Mouse (Mus musculus): ENCODE results near the gene Vmn2r25. TPM values are rescaled to one million over a fixed set of nuclear protein-coding genes. Genes with fewer than 3 reads are reported as not detected.
A peak's percentile ranks its signal among the peaks of the same experiment; 100 is the strongest.
"Not testable (repeated sequence)": the region's sequence is repeated elsewhere in the genome, so short reads cannot be mapped to it uniquely, and the experiment has no call there.

The Vmn2r25 gene
- polyA plus RNA-seq (2012; rRNA removed) (not detected in 2 replicates), polyA plus RNA-seq (2014; fragmentation: Nextera tagmentation; extraction: Ambion mirVana) (not detected in 2 replicates)

GRCm38 (mm10) chr6:123853363-123853762, at the start of gene Vmn2r25:
Gene Vmn2r25, minus strand, starts transcription at chr6:123853463.
- not testable (repeated sequence) for H3K4me1 ChIP-seq (replicated peaks; ENCODE audit: control insufficient read depth in 2 of 2, insufficient read depth in 2 of 2, low read length in 1 of 2); H3K27ac ChIP-seq; H3K9me3 ChIP-seq (ENCODE audit: control insufficient read depth, low read length); H3K9ac ChIP-seq (replicated peaks); ATAC-seq (ENCODE audit: insufficient read depth); H3K27me3 ChIP-seq (ENCODE audit: control insufficient read depth, insufficient read depth, low read length); DNase-seq (ENCODE audit: low read depth in 3 of 3, low spot score in 3 of 3); H3K36me3 ChIP-seq (replicated peaks; ENCODE audit: control insufficient read depth, insufficient read depth, low read depth); H3K4me2 ChIP-seq (ENCODE audit: low read depth); H3K4me3 ChIP-seq (ENCODE audit: insufficient read depth in 1 of 2, low read depth in 2 of 2, low read length in 2 of 2)
- 18% methylated on average over 1 of the region's 2 CpGs for WGBS (ENCODE audit: insufficient replicate concordance)

GRCm38 (mm10) chr6:123819951-123820350, 33.3 kb downstream of the Vmn2r25 start:
- Histone ChIP-seq H3K4me2 (ENCODE audit: low read depth) (no peak overlapping the region), H3K36me3 (replicated peaks; ENCODE audit: control insufficient read depth, insufficient read depth, low read depth) (no peaks in the 10 kb centered on the region), H3K9me3 (ENCODE audit: control insufficient read depth, low read length) (no peaks in the 10 kb centered on the region), H3K9ac (replicated peaks) (no peak overlapping the region), H3K27me3 (ENCODE audit: control insufficient read depth, insufficient read depth, low read length) (no peaks in the 10 kb centered on the region), H3K4me1 (replicated peaks; ENCODE audit: control insufficient read depth in 2 of 2, insufficient read depth in 2 of 2, low read length in 1 of 2) (no peaks in the 10 kb centered on the region), H3K4me3 (ENCODE audit: insufficient read depth in 1 of 2, low read depth in 2 of 2, low read length in 2 of 2) (no peak overlapping the region), H3K27ac (no peak overlapping the region)
- DNase-seq (ENCODE audit: low read depth in 3 of 3, low spot score in 3 of 3) (no peak), ATAC-seq (ENCODE audit: insufficient read depth) (no peak)
- WGBS (ENCODE audit: insufficient replicate concordance) = 56% methylated on average over 8 of the region's 8 CpGs
- TF ChIP-seq EP300 (IDR thresholded peaks at IDR 0.05; ENCODE audit: low read depth) = no peak
- no peak for TF ChIP-seq CTCF (IDR thresholded peaks at IDR 0.05; ENCODE audit: low read depth)

GRCm38 (mm10) chr6:123810291-123810690, 43.0 kb downstream of the Vmn2r25 start:
- not testable (repeated sequence) for H3K9ac ChIP-seq (replicated peaks); ATAC-seq (ENCODE audit: insufficient read depth)

DNA sequence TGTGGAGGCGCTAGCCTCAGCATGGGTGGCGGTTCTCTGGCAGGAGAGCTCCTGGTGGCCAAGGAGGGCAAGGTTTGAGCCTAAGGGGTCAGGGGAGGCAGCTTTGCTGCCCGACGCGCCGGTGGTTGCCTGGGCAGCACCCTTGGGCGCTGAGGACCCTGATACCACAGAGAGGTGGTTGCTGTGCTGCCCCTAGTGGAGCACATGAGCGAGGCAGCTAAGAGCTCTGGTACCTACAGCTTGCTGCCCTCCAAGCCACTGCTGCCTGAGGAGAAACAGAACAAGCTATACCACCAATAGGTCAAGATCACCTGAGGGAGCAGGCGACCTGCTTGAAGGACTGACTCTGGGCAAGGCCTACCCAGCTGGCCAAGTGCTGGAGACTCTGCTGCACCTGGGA, 59.5 kb downstream of the Vmn2r25 start:
- DNase-seq (ENCODE audit: low read depth in 3 of 3, low spot score in 3 of 3) (no peak), ATAC-seq (ENCODE audit: insufficient read depth) (no peak)
- TF ChIP-seq CTCF (IDR thresholded peaks at IDR 0.05; ENCODE audit: low read depth) = peak; percentile 30; the same call in 1 of the 2 replicates
- TF ChIP-seq EP300 (IDR thresholded peaks at IDR 0.05; ENCODE audit: low read depth) = no peak
- H3K4me1 ChIP-seq (replicated peaks; ENCODE audit: control insufficient read depth in 2 of 2, insufficient read depth in 2 of 2, low read length in 1 of 2) = no peaks in the 10 kb centered on the region
- H3K4me2 ChIP-seq (ENCODE audit: low read depth) = no peak overlapping the region
- 33% methylated on average over 9 of the region's 9 CpGs for WGBS (ENCODE audit: insufficient replicate concordance)
- H3K36me3 ChIP-seq (replicated peaks; ENCODE audit: control insufficient read depth, insufficient read depth, low read depth) = no peaks in the 10 kb centered on the region
- H3K9me3 ChIP-seq (ENCODE audit: control insufficient read depth, low read length) = no peaks in the 10 kb centered on the region
- no peak overlapping the region for H3K4me3 ChIP-seq (ENCODE audit: insufficient read depth in 1 of 2, low read depth in 2 of 2, low read length in 2 of 2)
- H3K27me3 ChIP-seq (ENCODE audit: control insufficient read depth, insufficient read depth, low read length) = no peaks in the 10 kb centered on the region
- H3K9ac ChIP-seq (replicated peaks) = no peak overlapping the region
- H3K27ac ChIP-seq = no peak overlapping the region

More at GRCm38 (mm10) chr6:123810291-123810690, 43.0 kb downstream of the Vmn2r25 start:
- not testable (repeated sequence) for DNase-seq (ENCODE audit: low read depth in 3 of 3, low spot score in 3 of 3); H3K9me3 ChIP-seq (ENCODE audit: control insufficient read depth, low read length); H3K27me3 ChIP-seq (ENCODE audit: control insufficient read depth, insufficient read depth, low read length); H3K4me1 ChIP-seq (replicated peaks; ENCODE audit: control insufficient read depth in 2 of 2, insufficient read depth in 2 of 2, low read length in 1 of 2); H3K4me3 ChIP-seq (ENCODE audit: insufficient read depth in 1 of 2, low read depth in 2 of 2, low read length in 2 of 2); H3K36me3 ChIP-seq (replicated peaks; ENCODE audit: control insufficient read depth, insufficient read depth, low read depth); H3K4me2 ChIP-seq (ENCODE audit: low read depth); H3K27ac ChIP-seq

DNA sequence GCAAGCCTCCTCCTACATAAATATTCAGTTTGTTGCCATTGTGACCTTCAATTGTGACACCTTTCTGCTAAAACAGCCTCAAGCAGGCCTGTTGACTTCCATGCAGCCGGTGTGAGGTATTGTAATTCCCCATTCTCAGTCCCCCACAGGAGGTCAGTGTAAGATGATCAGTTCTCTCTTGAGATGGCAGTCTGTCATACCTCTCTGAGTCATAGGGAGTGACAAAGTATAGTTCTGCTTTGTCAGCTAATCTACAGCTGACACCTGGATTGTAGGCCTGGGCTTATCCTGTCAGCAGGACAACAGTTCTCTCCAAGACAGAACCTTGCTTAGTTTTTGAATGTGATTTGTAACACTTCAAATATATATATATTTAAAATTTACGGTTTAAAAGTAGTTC, 68.4 kb downstream of the Vmn2r25 start:
- TF ChIP-seq CTCF (IDR thresholded peaks at IDR 0.05; ENCODE audit: low read depth) = no peak
- TF ChIP-seq EP300 (IDR thresholded peaks at IDR 0.05; ENCODE audit: low read depth) = no peak
- 49% methylated on average over 2 of the region's 2 CpGs for WGBS (ENCODE audit: insufficient replicate concordance)
- H3K4me2 ChIP-seq (ENCODE audit: low read depth) = no peak overlapping the region
- H3K27ac ChIP-seq = no peak overlapping the region
- no peak overlapping the region for H3K9ac ChIP-seq (replicated peaks)
- no peaks in the 10 kb centered on the region for H3K9me3 ChIP-seq (ENCODE audit: control insufficient read depth, low read length)
- H3K4me3 ChIP-seq (ENCODE audit: insufficient read depth in 1 of 2, low read depth in 2 of 2, low read length in 2 of 2) = no peak overlapping the region
- no peaks in the 10 kb centered on the region for H3K4me1 ChIP-seq (replicated peaks; ENCODE audit: control insufficient read depth in 2 of 2, insufficient read depth in 2 of 2, low read length in 1 of 2)
- no peak for DNase-seq (ENCODE audit: low read depth in 3 of 3, low spot score in 3 of 3)
- ATAC-seq (ENCODE audit: insufficient read depth) = no peak
- H3K27me3 ChIP-seq (ENCODE audit: control insufficient read depth, insufficient read depth, low read length) = no peaks in the 10 kb centered on the region
- H3K36me3 ChIP-seq (replicated peaks; ENCODE audit: control insufficient read depth, insufficient read depth, low read depth) = no peaks in the 10 kb centered on the region

GRCm38 (mm10) chr6:123778579-123778978, 74.7 kb downstream of the Vmn2r25 start, which contains the start of gene Vmn2r24:
Gene Vmn2r24, plus strand, starts transcription at chr6:123778879.
- Histone ChIP-seq H3K27ac (no peak within 1 kb of the TSS), H3K9ac (replicated peaks) (no peak within 1 kb of the TSS), H3K27me3 (ENCODE audit: control insufficient read depth, insufficient read depth, low read length) (no peaks in the 10 kb centered on the region), H3K36me3 (replicated peaks; ENCODE audit: control insufficient read depth, insufficient read depth, low read depth) (no peaks in the 10 kb centered on the region), H3K4me3 (ENCODE audit: insufficient read depth in 1 of 2, low read depth in 2 of 2, low read length in 2 of 2) (no peak within 1 kb of the TSS), H3K4me1 (replicated peaks; ENCODE audit: control insufficient read depth in 2 of 2, insufficient read depth in 2 of 2, low read length in 1 of 2) (no peaks in the 10 kb centered on the region), H3K4me2 (ENCODE audit: low read depth) (no peak within 1 kb of the TSS), H3K9me3 (ENCODE audit: control insufficient read depth, low read length) (no peaks in the 10 kb centered on the region)
- DNase-seq (ENCODE audit: low read depth in 3 of 3, low spot score in 3 of 3) (no peak), ATAC-seq (ENCODE audit: insufficient read depth) (no peak)
- WGBS (ENCODE audit: insufficient replicate concordance) = 40% methylated on average over 1 of the region's 1 CpGs
- TF ChIP-seq EP300 (IDR thresholded peaks at IDR 0.05; ENCODE audit: low read depth) (no peak), CTCF (IDR thresholded peaks at IDR 0.05; ENCODE audit: low read depth) (no peak)

Other genes starting within 250 kb of the Vmn2r25 start
- gene Vmn2r22, start 202.7 kb downstream of the Vmn2r25 start, polyA plus RNA-seq (2012; rRNA removed) = not detected in 2 replicates
- gene Vmn2r22, start 202.7 kb downstream of the Vmn2r25 start, polyA plus RNA-seq (2014; fragmentation: Nextera tagmentation; extraction: Ambion mirVana) = not detected in 2 replicates
- gene Vmn2r23, start 150.8 kb downstream of the Vmn2r25 start, polyA plus RNA-seq (2012; rRNA removed) = not detected in 2 replicates
- gene Vmn2r23, start 150.8 kb downstream of the Vmn2r25 start, polyA plus RNA-seq (2014; fragmentation: Nextera tagmentation; extraction: Ambion mirVana) = not detected in 2 replicates
- not detected in 2 replicates for gene Vmn2r24, start 74.6 kb downstream of the Vmn2r25 start, polyA plus RNA-seq (2012; rRNA removed)
- gene Vmn2r24, start 74.6 kb downstream of the Vmn2r25 start, polyA plus RNA-seq (2014; fragmentation: Nextera tagmentation; extraction: Ambion mirVana) = not detected in 2 replicates
- not detected in 2 replicates for gene Vmn2r26, start 171.1 kb upstream of the Vmn2r25 start, polyA plus RNA-seq (2012; rRNA removed)
- not detected in 2 replicates for gene Vmn2r26, start 171.1 kb upstream of the Vmn2r25 start, polyA plus RNA-seq (2014; fragmentation: Nextera tagmentation; extraction: Ambion mirVana)